Mouse (Mus musculus) spleen, postnatal 4 days (tissue): ENCODE measurements at regions not wholly inside any gene's neighbourhood (a gene's known extent, or its start where the extent isn't known, plus 50 kb on each side); places are given as distances from the start of the nearest gene placed in this dataset.

ENCODE experiments used
- DNase-seq, 2 experiments: peaks; one replicate each; pipeline ENCODE4 v3.0.0; 2022; ENCODE audit warnings: low spot score in 2 of 2

GRCm38 (mm10) chr10:126070984-126071713, 105.2 kb downstream of the Lrig3 start:
- DNase-seq: peak in 1 of 2 experiments; percentile 15

GRCm38 (mm10) chr10:126071714-126072057, 105.7 kb downstream of the Lrig3 start:
- no peak for DNase-seq

GRCm38 (mm10) chr10:126077313-126077966, 111.5 kb downstream of the Lrig3 start:
- DNase-seq: no peak

- no peak for DNase-seq
Measured at GRCm38 (mm10) chr10:126082576-126082975, 116.6 kb downstream of the Lrig3 start.

- no peak for DNase-seq
Measured at GRCm38 (mm10) chr10:126086684-126087083, 120.7 kb downstream of the Lrig3 start.

- no peak for DNase-seq
Measured at GRCm38 (mm10) chr10:126094238-126094880, 128.4 kb downstream of the Lrig3 start.

GRCm38 (mm10) chr10:126097896-126098295, 131.9 kb downstream of the Lrig3 start:
- DNase-seq: no peak

GRCm38 (mm10) chr10:126102876-126103275, 136.9 kb downstream of the Lrig3 start:
- no peak for DNase-seq

GRCm38 (mm10) chr10:126113106-126113505, 147.1 kb downstream of the Lrig3 start:
- no peak for DNase-seq

GRCm38 (mm10) chr10:126115386-126115785, 149.4 kb downstream of the Lrig3 start:
- DNase-seq: no peak

GRCm38 (mm10) chr10:126121626-126122025, 155.7 kb downstream of the Lrig3 start:
- no peak for DNase-seq

- DNase-seq: no peak
Measured at GRCm38 (mm10) chr10:126122504-126122903, 156.5 kb downstream of the Lrig3 start.

- DNase-seq: no peak
Measured at GRCm38 (mm10) chr10:126133188-126133587, 167.2 kb downstream of the Lrig3 start.

- no peak for DNase-seq
Measured at GRCm38 (mm10) chr10:126133957-126134356, 168.0 kb downstream of the Lrig3 start.

- DNase-seq: no peak
Measured at GRCm38 (mm10) chr10:126138585-126138984, 172.6 kb downstream of the Lrig3 start.

GRCm38 (mm10) chr10:126141586-126141985, 175.6 kb downstream of the Lrig3 start:
- no peak for DNase-seq

- no peak for DNase-seq
Measured at GRCm38 (mm10) chr10:126143833-126144232, 177.9 kb downstream of the Lrig3 start.

- no peak for DNase-seq
Measured at GRCm38 (mm10) chr10:126144609-126145202, 178.7 kb downstream of the Lrig3 start.

GRCm38 (mm10) chr10:126157300-126157699, 191.3 kb downstream of the Lrig3 start:
- DNase-seq: no peak

- no peak for DNase-seq
Measured at GRCm38 (mm10) chr10:126165215-126165614, 199.2 kb downstream of the Lrig3 start.

- no peak for DNase-seq
Measured at GRCm38 (mm10) chr10:126169095-126169873, 203.3 kb downstream of the Lrig3 start.

- DNase-seq: no peak
Measured at GRCm38 (mm10) chr10:126169874-126170163, 203.9 kb downstream of the Lrig3 start.
